Mouse (Mus musculus) CH12.LX (cell line): ENCODE data around the gene Tbx10. TPM values are rescaled to one million over a fixed set of nuclear protein-coding genes. Genes with fewer than 3 reads are reported as not detected.

Experiments
- DNase-seq: peaks from one replicate; pipeline ENCODE4 v3.0.0-alpha.2; 2013; ENCODE audit errors: extremely low read depth
- H3K27ac ChIP-seq: 2 replicates; pipeline ENCODE4 v1.5.1; 2012; ENCODE audit warnings: low read depth, mild to moderate bottlenecking, control low read depth, moderate library complexity; ENCODE audit not compliant: insufficient read depth
- H3K27me3 ChIP-seq: replicated peaks from 2 replicates; pipeline ENCODE3; 2012; ENCODE audit warnings: inconsistent platforms
- H3K36me3 ChIP-seq, 2 experiments: replicated peaks in 1 of 2; 2 replicates each; pipeline versions ENCODE3 to v1.6.1; 2012; ENCODE audit warnings: inconsistent platforms in 1 of 2, low read length in 1 of 2, mild to moderate bottlenecking in 1 of 2, mixed read lengths in 1 of 2, moderate library complexity in 1 of 2; ENCODE audit not compliant: control insufficient read depth in 1 of 2, insufficient read depth in 1 of 2
- H3K4me1 ChIP-seq, 2 experiments: 2 replicates each; pipeline ENCODE4 v1.6.1; 2012; ENCODE audit warnings: inconsistent platforms in 1 of 2, moderate library complexity in 1 of 2; ENCODE audit not compliant: insufficient read depth in 2 of 2, control insufficient read depth in 1 of 2
- H3K4me2 ChIP-seq: 2 replicates; pipeline ENCODE4 v1.6.1; 2012; ENCODE audit warnings: low read depth, mild to moderate bottlenecking, control low read depth; ENCODE audit not compliant: poor library complexity, insufficient read depth, severe bottlenecking
- H3K4me3 ChIP-seq, 3 experiments: fragments of 150-350 bp in 1 of 3; sonication (generic) in 1 of 3; replicated peaks in 1 of 3; 2 replicates each; pipeline versions ENCODE3 to v1.5.1; 2011 to 2012; ENCODE audit warnings: low read depth in 2 of 3, low read length in 2 of 3, mild to moderate bottlenecking in 2 of 3, moderate library complexity in 2 of 3, control low read depth in 1 of 3, improper control_type of control experiment in 1 of 3, inconsistent platforms in 1 of 3, mixed read lengths in 1 of 3; ENCODE audit not compliant: poor library complexity in 1 of 3
- H3K79me2 ChIP-seq: replicated peaks from 2 replicates; pipeline ENCODE4 v1.6.1; 2012; ENCODE audit warnings: mild to moderate bottlenecking, moderate library complexity; ENCODE audit not compliant: control insufficient read depth, poor library complexity, insufficient read depth, severe bottlenecking; ENCODE audit errors: extremely low read depth
- H3K9ac ChIP-seq: 2 replicates; pipeline ENCODE4 v1.6.1; 2012; ENCODE audit warnings: low read depth, mild to moderate bottlenecking, control low read depth, moderate library complexity; ENCODE audit not compliant: insufficient read depth
- H3K9me3 ChIP-seq: replicated peaks from 2 replicates; pipeline ENCODE3; 2012; ENCODE audit warnings: low read length, inconsistent platforms, mixed read lengths
- BHLHE40 ChIP-seq: IDR thresholded peaks from 2 replicates; pipeline ENCODE4 v1.6.1; 2011; ENCODE audit warnings: mild to moderate bottlenecking, low read depth, low read length, improper control_type of control experiment
- CHD1 ChIP-seq: IDR thresholded peaks from 2 replicates; pipeline ENCODE4 v1.6.1; 2012; ENCODE audit warnings: low read depth, low read length, improper control_type of control experiment, inconsistent platforms
- CHD2 ChIP-seq: IDR thresholded peaks from 2 replicates; pipeline ENCODE4 v1.6.1; 2011; ENCODE audit warnings: low read length, improper control_type of control experiment
- E2F4 ChIP-seq: IDR thresholded peaks from 2 replicates; pipeline ENCODE4 v1.6.1; 2011; ENCODE audit warnings: low read depth, low read length, improper control_type of control experiment; ENCODE audit not compliant: insufficient replicate concordance
- EP300 ChIP-seq: IDR thresholded peaks from 2 replicates; pipeline ENCODE4 v1.6.1; 2011; ENCODE audit warnings: low read length, improper control_type of control experiment
- GABPA ChIP-seq: IDR thresholded peaks from 2 replicates; pipeline ENCODE4 v1.6.1; 2012; ENCODE audit warnings: low read depth, low read length, improper control_type of control experiment, inconsistent platforms; ENCODE audit not compliant: insufficient replicate concordance
- JUN ChIP-seq: IDR thresholded peaks from 2 replicates; pipeline ENCODE4 v1.6.1; 2011; ENCODE audit warnings: low read depth, mild to moderate bottlenecking, low read length, improper control_type of control experiment, moderate library complexity; ENCODE audit not compliant: insufficient read depth
- KAT2A ChIP-seq: IDR thresholded peaks from 2 replicates; pipeline ENCODE4 v1.6.1; 2012; ENCODE audit warnings: low read length, improper control_type of control experiment, inconsistent platforms; ENCODE audit not compliant: insufficient replicate concordance
- MYC ChIP-seq: IDR thresholded peaks from 2 replicates; pipeline ENCODE4 v1.6.1; 2011; ENCODE audit warnings: low read depth, mild to moderate bottlenecking, improper control_type of control experiment, low read length
- NELFE ChIP-seq: IDR thresholded peaks from 2 replicates; pipeline ENCODE4 v1.6.1; 2011; ENCODE audit warnings: low read depth, low read length, improper control_type of control experiment
- NRF1 ChIP-seq: IDR thresholded peaks from 2 replicates; pipeline ENCODE4 v1.6.1; 2014; ENCODE audit warnings: low read depth, mild to moderate bottlenecking, inconsistent platforms, low read length, improper control_type of control experiment, moderate library complexity
- PAX5 ChIP-seq: IDR thresholded peaks from 2 replicates; pipeline ENCODE4 v1.6.1; 2012; ENCODE audit warnings: low read length, inconsistent platforms, mixed read lengths
- SMC3 ChIP-seq: IDR thresholded peaks from 2 replicates; pipeline ENCODE4 v1.6.1; 2011; ENCODE audit warnings: low read depth, low read length, improper control_type of control experiment
- TBP ChIP-seq: conservative IDR thresholded peaks from 2 replicates; pipeline ENCODE4 v1.6.1; 2011; ENCODE audit warnings: low read depth, low read length, improper control_type of control experiment
- UBTF ChIP-seq: IDR thresholded peaks from 2 replicates; pipeline ENCODE4 v1.6.1; 2012; ENCODE audit warnings: low read depth, mild to moderate bottlenecking, inconsistent platforms, low read length, improper control_type of control experiment, moderate library complexity
- USF1 ChIP-seq: IDR thresholded peaks from 2 replicates; pipeline ENCODE4 v1.6.1; 2014; ENCODE audit warnings: low read depth, mild to moderate bottlenecking, inconsistent platforms, low read length, improper control_type of control experiment
- USF2 ChIP-seq: conservative IDR thresholded peaks from 2 replicates; pipeline ENCODE4 v1.6.1; 2011; ENCODE audit warnings: low read depth, low read length, improper control_type of control experiment
- dilution Hi-C: fragments of 300-500 bp; cut with MboI; formaldehyde crosslinking; loops from 2 replicates; pipeline ENCODE4 v1.14.3; 2020; ENCODE audit warnings: low sequenced_read_pairs; ENCODE audit not compliant: extremely low pct_unique_long_range_greater_than_20kb, extremely low pct_ligation_motif_present
- in situ Hi-C: fragments of 300-500 bp; cut with MboI; formaldehyde crosslinking; loops from 3 replicates; pipeline ENCODE4 v1.14.3; 2019; ENCODE audit warnings: low sequenced_read_pairs, low pct_ligation_motif_present, low pct_unique_long_range_greater_than_20kb, mixed read lengths
- polyA plus RNA-seq: library from polyadenylated mRNA; unstranded; fragments of >175 nt; gene quantifications from 2 replicates; pipeline ENCODE4 v1.2.1, GENCODE M21; 2012; ENCODE audit warnings: low read depth; ENCODE audit not compliant: insufficient read length
- total RNA-seq, 2 experiments: library from RNA; depleted of rRNA; stranded (reverse); fragments of 300-350 nt in 1 of 2; fragments of >200 nt in 1 of 2; gene quantifications; 2 replicates each; pipeline ENCODE4 v1.2.3; 2012 to 2014

Tbx10 gene
- total and polyA plus RNA-seq, 3 experiments = not detected

DNA sequence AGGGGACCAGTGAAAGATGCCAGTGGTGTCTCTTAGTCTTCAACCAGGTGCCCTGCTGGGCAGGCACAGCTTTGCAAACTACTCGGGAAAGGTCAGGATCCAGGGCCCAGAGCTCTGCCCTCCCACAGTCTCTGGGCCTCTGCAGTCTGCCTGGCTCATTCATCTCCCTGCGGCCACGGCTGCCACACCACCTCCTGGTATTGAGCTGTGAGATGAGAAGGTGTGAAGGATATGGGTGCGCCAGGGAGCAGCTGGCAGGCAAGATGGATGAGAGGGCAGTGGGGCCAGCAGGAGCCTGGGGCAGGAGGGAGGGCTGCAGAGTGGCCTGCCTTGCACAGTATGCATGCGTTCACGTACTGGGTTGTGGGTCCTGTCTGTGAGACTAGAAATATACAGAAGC is 1.7 kb upstream of the Tbx10 start:
- in situ Hi-C loops = no loop called here

GRCm38 (mm10) chr19:3991562-3991961 is 990 bp upstream of the Tbx10 start:
- no peak for DNase-seq
- in situ Hi-C loops (no loop called here), dilution Hi-C loops (no loop called here)
- no peak overlapping the region for H3K27ac ChIP-seq
- H3K4me2 ChIP-seq = no peak overlapping the region
- no peaks in the 10 kb centered on the region for H3K36me3 ChIP-seq
- H3K79me2 ChIP-seq = no peaks in the 10 kb centered on the region
- peaks cover 0 to 3% of the 10 kb centered on the region in 2 experiments; a peak in 2 of 4 replicates for H3K4me1 ChIP-seq
- H3K9me3 ChIP-seq = peaks cover 7% of the 10 kb centered on the region
- H3K9ac ChIP-seq = no peak overlapping the region
- peaks cover 59% of the 10 kb centered on the region for H3K27me3 ChIP-seq
- no peak overlapping the region for H3K4me3 ChIP-seq
- no peak for TF ChIP-seq USF1
- no peak for TF ChIP-seq MYC
- TF ChIP-seq NRF1 = no peak
- no peak for TF ChIP-seq PAX5
- TF ChIP-seq EP300 = no peak

More for the DNA sequence above, 1.7 kb upstream of the Tbx10 start:
- no peak overlapping the region for H3K27ac ChIP-seq
- no peaks in the 10 kb centered on the region for H3K79me2 ChIP-seq
- no peak overlapping the region for H3K9ac ChIP-seq
- H3K27me3 ChIP-seq = peaks cover 53% of the 10 kb centered on the region
- H3K4me1 ChIP-seq = peaks cover 0 to 6% of the 10 kb centered on the region in 2 experiments; a peak in 2 of 4 replicates
- no peak for TF ChIP-seq JUN
- TF ChIP-seq EP300 = no peak
- no peak for TF ChIP-seq NELFE
- no peak for TF ChIP-seq E2F4
- no peak for TF ChIP-seq BHLHE40
- no peak for TF ChIP-seq SMC3
- no peak for TF ChIP-seq CHD1
- no peak for TF ChIP-seq USF2
- no peak for TF ChIP-seq KAT2A
- no peak for TF ChIP-seq CHD2
- no peak for TF ChIP-seq GABPA
- TF ChIP-seq TBP = no peak
- TF ChIP-seq UBTF = no peak
- TF ChIP-seq, all 38 proteins: peak for 0
- H3K36me3 ChIP-seq = no peaks in the 10 kb centered on the region
- H3K4me2 ChIP-seq = no peak overlapping the region
- no peak for DNase-seq
- dilution Hi-C loops = no loop called here
- H3K9me3 ChIP-seq = peaks cover 7% of the 10 kb centered on the region
- no peak overlapping the region for H3K4me3 ChIP-seq
